Mouse (Mus musculus) adrenal gland, postnatal 4 days (tissue): ENCODE measurements around the gene Hook1. TPM values are rescaled to one million over a fixed set of nuclear protein-coding genes. Genes with fewer than 3 reads are reported as not detected.

Source experiments
- total RNA-seq, 2 experiments: library from RNA; stranded (reverse); gene quantifications; 2 replicates each; pipeline ENCODE4 v1.2.3; 2021

Gene Hook1
- total RNA-seq, 2 experiments from 2014 or later = 15.5 to 19.9 TPM

Other genes starting within 250 kb of the Hook1 start
- gene Cyp2j13, start 110.3 kb downstream of the Hook1 start, total RNA-seq = under 1 TPM in 1 of 2 experiments, not detected in 1; 0.25 TPM
- under 1 TPM; 0.17 to 0.22 TPM for gene Cyp2j12, start 173.9 kb downstream of the Hook1 start, total RNA-seq